Mouse (Mus musculus): ENCODE data around the gene Borcs6.
A peak's percentile ranks its signal among the peaks of the same experiment; 100 is the strongest.

DNA sequence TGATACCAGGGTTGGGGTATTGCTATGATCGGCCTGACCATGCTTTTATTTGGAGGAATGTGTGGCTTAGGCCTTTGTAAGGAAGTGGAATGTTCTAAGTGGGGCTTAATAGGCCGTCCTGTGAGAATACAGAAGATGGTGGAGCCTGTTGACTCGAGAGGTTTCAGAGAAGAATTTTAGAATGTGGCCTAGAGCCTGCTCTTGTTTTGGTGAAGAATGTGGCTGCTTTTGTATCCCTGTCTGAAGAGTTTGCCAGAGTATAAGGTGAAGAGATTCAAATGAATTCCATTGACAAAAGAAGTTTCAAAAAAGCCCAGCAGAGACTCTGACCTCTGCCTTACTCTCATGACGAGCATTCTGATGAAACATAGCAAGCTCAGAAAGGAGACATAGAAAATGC is 7.7 kb upstream of the Borcs6 start:
- no peak for TF ChIP-seq CTCF (IDR thresholded peaks at IDR 0.05)
- peak; percentile 41; the same call in 1 of the 2 replicates for TF ChIP-seq EP300 (IDR thresholded peaks at IDR 0.05)

Data from lung, postnatal 0 days (tissue).